Mouse (Mus musculus): Measurements from ENCODE around the gene Cbx4.
A peak's percentile ranks its signal among the peaks of the same experiment; 100 is the strongest.

Cbx4 gene

DNA sequence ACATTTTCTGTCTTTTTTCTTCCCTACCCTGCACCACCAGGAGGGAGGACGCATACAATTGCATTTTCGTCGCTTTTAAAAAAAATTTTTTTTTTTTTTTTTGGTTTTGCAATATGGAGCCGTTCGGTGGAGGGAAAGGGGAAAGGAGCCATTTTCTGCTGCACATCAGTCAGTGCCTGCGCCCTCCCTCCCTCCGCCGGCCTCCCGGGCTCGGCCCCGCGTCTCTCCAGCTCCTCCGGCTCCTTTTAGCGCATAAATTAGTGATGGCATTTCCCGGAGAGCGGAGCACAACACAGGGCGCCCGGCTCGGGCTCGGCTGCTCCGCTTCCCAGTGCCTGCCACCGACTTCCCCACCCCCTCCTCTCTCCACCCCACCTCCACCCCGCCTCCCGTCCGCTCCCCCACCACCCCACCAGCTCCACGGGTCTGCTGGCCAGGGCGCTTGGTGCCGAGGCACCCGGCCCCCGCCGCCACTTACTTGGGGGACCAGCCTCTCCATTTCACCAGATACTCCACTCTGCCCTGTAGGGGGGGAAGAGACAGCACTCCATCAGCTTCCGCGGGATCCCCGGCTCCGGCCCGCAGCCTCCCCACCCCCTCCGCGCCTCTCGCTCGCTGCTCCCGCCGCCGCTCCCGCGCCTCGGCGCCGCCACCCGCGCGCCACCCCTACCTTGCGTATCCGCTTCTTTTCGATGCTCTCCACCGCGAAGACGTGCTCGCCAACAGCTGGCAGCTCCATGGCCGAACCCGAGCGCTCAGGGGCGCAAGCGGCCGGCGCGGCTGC, 550 bp downstream of the Cbx4 start:
- DNase-seq (ENCODE audit: low spot score in 2 of 2), result peak; percentile 63 to 77

DNA sequence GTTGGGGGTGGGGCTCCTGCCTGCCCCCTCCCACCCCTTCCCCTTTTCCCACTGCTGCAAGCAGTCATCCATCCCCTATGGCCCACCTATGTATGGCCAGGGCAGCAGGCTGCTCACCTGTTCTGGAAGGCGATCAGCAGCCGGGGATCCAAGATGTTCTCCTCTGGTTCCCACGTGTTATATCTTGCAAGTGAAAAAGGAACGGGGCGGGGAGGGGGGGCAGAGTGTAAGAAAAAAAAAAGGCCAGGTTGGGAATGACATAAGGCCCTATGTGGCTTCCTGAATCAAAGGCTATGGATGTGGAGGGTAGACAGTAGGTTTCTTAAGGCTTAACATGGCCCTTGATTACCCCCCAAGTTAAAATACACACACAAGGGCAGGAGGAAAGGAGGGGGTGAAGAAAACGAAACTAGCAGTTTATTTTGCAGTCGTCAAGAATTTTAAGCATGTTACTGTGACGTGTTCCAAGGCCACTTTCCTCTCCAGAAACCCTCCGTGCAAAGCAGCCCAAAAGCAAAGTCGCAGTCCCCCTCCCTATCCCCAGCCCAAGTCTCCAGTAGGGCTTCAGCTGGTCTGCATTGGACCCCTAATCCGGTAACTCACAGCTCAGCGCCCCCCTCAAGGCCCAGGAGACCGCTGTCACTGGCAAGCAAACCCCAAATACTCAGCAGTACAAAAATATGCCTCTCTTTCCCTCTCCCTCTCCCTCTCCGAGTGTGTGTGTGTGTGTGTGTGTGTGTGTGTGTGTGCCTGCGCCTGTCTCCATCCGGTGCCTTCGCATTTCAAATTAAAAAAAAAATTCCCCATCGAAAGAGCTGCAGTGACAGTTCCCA, 1.4 kb downstream of the Cbx4 start:
- peak in 1 of 2 experiments; percentile 30 for DNase-seq (ENCODE audit: low spot score in 2 of 2)

DNA sequence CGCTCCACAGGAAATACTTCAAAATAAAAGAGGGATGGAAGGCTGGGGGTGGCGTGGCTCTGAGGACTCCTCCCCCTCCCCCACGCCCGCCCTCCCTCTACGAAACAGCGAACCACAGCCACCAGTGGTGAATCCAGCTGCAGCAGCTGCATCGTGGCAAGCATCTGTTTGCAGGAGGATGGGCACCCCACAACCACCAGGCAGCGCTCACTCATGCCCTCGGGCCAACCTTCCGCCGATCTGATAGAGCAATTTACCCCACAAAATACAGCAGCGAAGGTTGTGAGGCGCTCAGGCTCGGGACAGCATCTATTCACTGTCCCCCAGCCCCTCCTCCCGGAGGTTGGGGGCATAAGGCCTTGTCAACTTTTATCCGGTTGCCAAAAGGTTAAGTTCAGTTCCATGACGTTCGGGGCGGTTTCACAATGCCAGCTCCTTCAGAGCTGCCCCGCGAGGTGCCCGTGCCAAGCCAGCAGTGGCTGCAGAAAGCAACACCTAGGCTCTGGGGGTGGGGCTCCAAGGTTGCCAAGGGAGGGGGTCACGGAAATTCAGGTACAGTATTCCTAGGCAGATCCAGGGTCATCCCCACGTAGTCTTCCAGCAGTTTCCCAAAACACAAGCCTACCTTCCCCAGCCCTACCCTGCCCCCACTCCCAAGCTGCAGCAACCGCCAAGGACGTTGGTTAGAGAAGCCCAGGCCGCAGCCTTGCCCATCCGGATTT, 2.1 kb downstream of the Cbx4 start:
- DNase-seq (ENCODE audit: low spot score in 2 of 2), result peak; percentile 45 to 48

GRCm38 (mm10) chr11:119082638-119083599, 3.1 kb downstream of the Cbx4 start:
- DNase-seq (ENCODE audit: low spot score in 2 of 2), result peak in 1 of 2 experiments; percentile 39

DNA sequence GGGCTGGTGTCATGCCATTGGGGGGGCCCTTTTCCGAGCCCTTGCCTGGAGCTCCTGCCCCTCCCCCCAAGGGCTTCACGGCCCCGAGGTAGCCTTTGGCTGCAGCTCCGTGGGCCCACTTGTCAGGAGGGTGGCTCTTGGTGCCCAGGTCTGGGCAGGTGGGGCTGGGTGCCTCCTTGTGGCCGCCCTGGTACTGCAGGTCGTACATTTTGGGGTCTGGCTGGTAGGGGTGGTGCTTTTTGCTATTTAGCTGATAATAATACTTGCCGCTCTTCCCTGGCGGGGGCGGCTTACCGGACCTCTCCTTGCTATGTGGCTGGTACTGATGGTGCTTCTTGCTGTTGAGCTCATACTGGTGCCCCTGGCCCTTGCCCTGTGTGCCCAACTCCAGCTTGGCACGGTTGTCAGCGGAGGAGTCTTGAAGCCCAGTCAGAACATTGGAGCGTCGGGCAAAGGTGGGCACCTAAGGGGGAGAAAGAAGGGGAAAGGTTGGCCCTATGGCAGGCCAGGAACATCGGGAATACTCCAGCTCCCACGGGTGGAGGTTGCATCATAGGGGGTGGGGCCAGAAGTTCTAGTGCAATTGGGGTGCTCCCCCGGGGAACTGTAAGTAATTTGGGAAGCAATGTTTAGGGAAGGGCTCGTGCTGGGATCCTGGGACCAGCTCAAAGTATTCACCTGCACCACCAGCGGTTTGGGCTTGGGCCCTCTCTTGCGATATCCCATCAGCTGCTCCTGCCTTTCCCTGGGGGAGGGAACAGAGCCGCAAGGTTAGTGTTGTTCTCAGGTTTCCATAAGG, 4.0 kb downstream of the Cbx4 start:
- DNase-seq (ENCODE audit: low spot score in 2 of 2), result peak in 1 of 2 experiments; percentile 47

GRCm38 (mm10) chr11:119081148-119081838, 4.7 kb downstream of the Cbx4 start:
- no peak for DNase-seq (ENCODE audit: low spot score in 2 of 2)

- DNase-seq (ENCODE audit: low spot score in 2 of 2), result no peak
These were observed 5.4 kb downstream of the Cbx4 start for GRCm38 (mm10) chr11:119080461-119081147.

DNA sequence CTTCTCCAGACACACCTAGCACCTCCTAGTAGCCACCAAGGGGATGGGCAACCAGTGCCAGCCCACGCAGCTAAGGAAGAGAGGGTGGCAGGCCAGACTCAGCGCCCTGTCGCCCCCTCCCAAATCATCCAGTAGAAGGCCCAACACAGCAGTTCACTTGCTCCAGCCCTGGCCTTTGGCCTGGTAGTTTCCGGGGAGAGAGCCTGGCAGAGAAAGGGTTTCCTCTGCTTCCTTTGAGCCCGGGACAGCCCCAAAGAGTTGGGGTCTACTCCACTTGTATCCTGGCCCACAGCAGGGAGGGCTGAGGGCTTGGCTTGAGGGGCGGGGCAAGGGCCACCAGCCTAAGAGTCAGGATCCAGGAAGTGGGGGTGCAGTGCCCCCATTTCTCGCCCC, 6.6 kb downstream of the Cbx4 start:
- no peak for DNase-seq (ENCODE audit: low spot score in 2 of 2)

- DNase-seq (ENCODE audit: low spot score in 2 of 2), result peak in 1 of 2 experiments; percentile 43
These were observed 7.2 kb downstream of the Cbx4 start for GRCm38 (mm10) chr11:119078691-119079444.

GRCm38 (mm10) chr11:119077755-119078154, 8.3 kb downstream of the Cbx4 start:
- DNase-seq (ENCODE audit: low spot score in 2 of 2), result no peak

DNA sequence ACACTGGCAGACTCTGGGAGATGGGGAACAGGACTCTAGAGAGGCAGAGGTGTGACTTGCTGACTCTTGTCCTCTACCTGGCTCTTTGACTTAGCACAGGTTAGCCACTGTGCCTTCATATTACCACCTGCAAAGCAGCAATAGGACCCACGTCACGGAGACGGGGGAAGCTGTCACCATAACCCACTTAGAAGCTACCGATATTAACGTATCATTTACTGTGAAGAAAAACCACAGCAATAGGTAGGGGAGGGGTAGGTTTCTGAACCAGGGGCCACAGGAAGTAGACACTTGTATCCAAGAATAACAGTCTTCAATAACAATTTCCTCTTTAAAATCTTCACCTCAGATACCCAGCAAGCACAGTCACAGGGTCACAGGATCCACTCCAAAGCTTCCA, 10.2 kb downstream of the Cbx4 start:
- DNase-seq (ENCODE audit: low spot score in 2 of 2), result no peak

GRCm38 (mm10) chr11:119073876-119074433, 12.1 kb downstream of the Cbx4 start:
- no peak for DNase-seq (ENCODE audit: low spot score in 2 of 2)

DNA sequence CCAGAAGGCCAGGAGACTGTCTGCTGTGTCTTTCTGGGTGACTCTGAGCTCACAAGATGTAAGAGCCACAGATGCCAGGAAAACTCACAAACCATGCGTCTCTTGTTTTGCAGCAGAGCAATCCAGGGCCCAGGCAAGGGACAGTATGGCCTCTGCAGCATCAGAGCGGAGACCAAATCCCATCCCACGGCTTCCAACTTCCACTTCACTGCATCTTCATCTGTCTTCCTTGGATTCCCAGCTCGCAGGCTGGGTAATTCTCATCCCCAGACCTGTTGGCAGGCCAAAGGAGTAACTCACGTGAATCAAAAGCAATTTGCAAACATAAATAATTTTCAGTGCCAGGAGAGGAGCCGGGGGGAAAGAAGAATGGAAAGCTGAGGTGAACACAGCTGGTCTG, 13.0 kb downstream of the Cbx4 start:
- no peak for DNase-seq (ENCODE audit: low spot score in 2 of 2)

GRCm38 (mm10) chr11:119072239-119072638, 13.8 kb downstream of the Cbx4 start:
- DNase-seq (ENCODE audit: low spot score in 2 of 2), result no peak

- DNase-seq (ENCODE audit: low spot score in 2 of 2), result no peak
These were observed 19.2 kb downstream of the Cbx4 start for GRCm38 (mm10) chr11:119066841-119067240.

DNA sequence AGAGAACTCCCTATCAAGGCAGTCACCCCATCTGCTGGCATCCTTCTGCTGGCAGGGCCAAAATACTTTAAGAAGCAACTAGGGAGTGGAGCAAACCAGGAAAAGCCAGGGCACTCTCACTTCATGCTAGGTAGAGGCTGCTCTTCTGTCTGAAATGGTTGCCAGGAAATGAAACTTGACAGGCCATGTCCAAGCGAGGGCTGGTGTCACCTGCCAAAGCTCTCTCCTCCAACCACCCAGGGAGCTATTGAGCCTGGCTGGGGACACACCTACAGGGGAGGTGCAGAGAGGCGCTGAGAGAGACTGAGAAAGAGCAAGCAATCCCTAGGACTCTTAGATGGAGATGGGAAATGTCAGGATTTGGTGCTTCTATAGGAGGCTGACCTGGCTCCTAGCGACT, 26.8 kb downstream of the Cbx4 start:
- DNase-seq (ENCODE audit: low spot score in 2 of 2), result no peak

DNA sequence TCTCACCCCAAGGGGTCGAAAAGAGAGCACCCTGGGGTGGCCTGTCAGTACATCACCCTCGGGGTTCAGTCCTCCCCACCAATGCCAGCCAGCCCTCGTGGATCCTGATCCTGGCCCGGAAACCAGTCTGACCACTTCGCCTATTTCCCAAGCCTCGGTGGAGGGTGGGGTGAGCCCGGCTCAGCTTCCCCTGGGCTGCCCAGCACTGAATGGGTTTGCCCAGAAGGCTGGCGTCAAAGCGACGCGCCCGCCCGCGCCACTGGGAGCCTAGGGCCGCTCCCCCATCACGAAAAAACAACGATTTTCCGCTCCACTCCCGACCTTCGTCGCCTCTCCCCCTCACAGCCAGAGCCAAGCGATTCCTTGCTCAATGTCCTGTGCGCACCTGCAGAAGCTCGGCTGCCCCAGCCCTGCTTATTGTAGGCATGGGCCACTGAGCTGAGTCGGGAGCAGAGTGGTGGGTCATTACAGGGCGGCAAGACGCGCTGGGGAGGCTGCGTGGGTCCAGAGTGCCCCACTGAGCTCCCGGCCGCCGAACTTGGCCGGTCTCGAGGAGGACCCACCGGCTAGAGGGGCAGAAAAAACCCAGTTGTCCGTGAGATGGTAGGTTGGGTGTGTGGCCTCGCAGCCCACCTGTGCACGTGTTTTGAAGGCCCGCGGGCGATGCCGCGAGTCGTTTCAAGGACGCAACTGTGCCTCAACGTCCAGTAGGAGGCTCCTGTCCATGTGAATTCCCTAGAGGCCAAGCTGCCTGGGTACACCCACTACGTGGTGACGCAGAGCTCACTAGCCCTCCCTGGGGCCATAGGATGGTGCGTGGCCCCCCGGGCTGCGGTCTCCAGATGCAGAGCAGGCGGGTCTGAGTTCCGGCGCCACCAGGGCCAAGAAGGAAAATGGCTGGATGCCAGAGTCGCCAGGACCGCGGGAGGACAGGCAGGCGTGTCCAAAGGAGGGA, 27.7 kb downstream of the Cbx4 start:
- peak; percentile 79 to 84 for DNase-seq (ENCODE audit: low spot score in 2 of 2)

Data from urinary bladder, adult 18-20 months (tissue).